Mouse (Mus musculus) hindbrain, embryonic 13.5 days (tissue): Measurements from ENCODE around the gene Rgl3. TPM values are rescaled to one million over a fixed set of nuclear protein-coding genes. Genes with fewer than 3 reads are reported as not detected.
A peak's percentile ranks its signal among the peaks of the same experiment; 100 is the strongest.

ENCODE experiments used
- ATAC-seq: fragments of 200-750 bp; cut with Nextera tagmentation; 2 replicates; pipeline ENCODE4 v1.8.0; 2017; ENCODE audit warnings: moderate TSS enrichment; ENCODE audit not compliant: low FRiP score
- H3K27ac ChIP-seq: fragments of 300-500 bp; sonication (generic); 2 replicates; pipeline ENCODE4 v1.5.1; 2015; ENCODE audit warnings: inconsistent platforms, mild to moderate bottlenecking, moderate library complexity
- H3K27me3 ChIP-seq: fragments of 300-500 bp; sonication (generic); 2 replicates; pipeline ENCODE4 v1.6.1; 2015; ENCODE audit warnings: mild to moderate bottlenecking, inconsistent platforms
- H3K36me3 ChIP-seq: fragments of 300-500 bp; sonication (generic); 2 replicates; pipeline ENCODE4 v1.6.1; 2015; ENCODE audit warnings: mild to moderate bottlenecking, inconsistent platforms
- H3K4me1 ChIP-seq: fragments of 300-500 bp; sonication (generic); replicated peaks from 2 replicates; pipeline ENCODE4 v1.6.1; 2015; ENCODE audit warnings: inconsistent platforms
- H3K4me2 ChIP-seq: fragments of 300-500 bp; sonication (generic); 2 replicates; pipeline ENCODE4 v1.6.1; 2015; ENCODE audit warnings: inconsistent platforms, mild to moderate bottlenecking, moderate library complexity
- H3K4me3 ChIP-seq: fragments of 300-500 bp; sonication (generic); 2 replicates; pipeline ENCODE4 v1.5.1; 2015; ENCODE audit warnings: mild to moderate bottlenecking, inconsistent platforms
- H3K9ac ChIP-seq: fragments of 300-500 bp; sonication (generic); 2 replicates; pipeline ENCODE4 v1.6.1; 2015; ENCODE audit warnings: mild to moderate bottlenecking, inconsistent platforms
- H3K9me3 ChIP-seq: fragments of 300-500 bp; sonication (generic); 2 replicates; pipeline ENCODE4 v1.6.1; 2016; ENCODE audit warnings: inconsistent platforms
- WGBS: fragments of 180-500 bp; shearing (Covaris S2); methylation state at CpG from one replicate; pipeline ENCODE4 v1.1.7; 2015; 5-methylcytosine and 5-hydroxymethylcytosine counted together
- polyA plus RNA-seq: library from polyadenylated mRNA; unstranded; fragments of >200 nt; fragmentation: Nextera tagmentation; extraction: Ambion mirVana; gene quantifications from 2 replicates; pipeline ENCODE4 v1.2.1, GENCODE M21; 2015

Gene Rgl3
- polyA plus RNA-seq, 1 experiment from 2014 or later = 1.1 TPM

DNA sequence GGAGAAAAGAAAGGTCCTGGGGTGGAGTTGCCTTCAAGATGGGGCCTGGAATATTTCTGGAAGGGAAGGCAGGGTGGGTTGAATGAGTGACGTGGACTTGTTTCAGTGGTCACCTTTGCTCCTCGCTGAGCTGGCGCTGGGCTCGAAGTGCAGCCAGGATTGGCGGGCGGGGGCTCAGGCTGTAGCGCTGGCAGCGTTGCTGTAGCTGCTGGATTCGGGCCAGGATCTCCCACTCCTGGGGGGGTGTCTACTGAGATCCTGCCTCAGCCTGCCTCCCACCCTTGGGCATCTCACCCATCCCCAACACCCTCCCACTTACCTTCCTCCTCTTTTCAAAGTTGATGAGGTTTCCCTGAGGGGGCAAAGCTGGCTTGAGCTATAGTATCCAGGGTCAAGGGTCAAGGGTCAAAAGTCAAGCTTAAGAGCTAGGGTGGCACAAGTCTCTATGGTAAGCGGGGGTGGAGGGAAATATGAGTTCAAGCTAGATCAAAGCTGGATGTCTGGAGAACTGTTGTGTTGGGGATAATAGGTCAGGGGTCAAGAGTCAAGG is 12.5 kb downstream of the Rgl3 start:
- no peak for ATAC-seq
- no peaks in the 10 kb centered on the region for H3K4me1 ChIP-seq
- H3K27me3 ChIP-seq = no peaks in the 10 kb centered on the region
- WGBS = 91% methylated on average over 10 of the region's 10 CpGs
- no peak overlapping the region for H3K4me3 ChIP-seq
- H3K27ac ChIP-seq = no peak overlapping the region
- no peaks in the 10 kb centered on the region for H3K36me3 ChIP-seq
- no peak overlapping the region for H3K9ac ChIP-seq
- no peak overlapping the region for H3K4me2 ChIP-seq
- H3K9me3 ChIP-seq = no peaks in the 10 kb centered on the region

DNA sequence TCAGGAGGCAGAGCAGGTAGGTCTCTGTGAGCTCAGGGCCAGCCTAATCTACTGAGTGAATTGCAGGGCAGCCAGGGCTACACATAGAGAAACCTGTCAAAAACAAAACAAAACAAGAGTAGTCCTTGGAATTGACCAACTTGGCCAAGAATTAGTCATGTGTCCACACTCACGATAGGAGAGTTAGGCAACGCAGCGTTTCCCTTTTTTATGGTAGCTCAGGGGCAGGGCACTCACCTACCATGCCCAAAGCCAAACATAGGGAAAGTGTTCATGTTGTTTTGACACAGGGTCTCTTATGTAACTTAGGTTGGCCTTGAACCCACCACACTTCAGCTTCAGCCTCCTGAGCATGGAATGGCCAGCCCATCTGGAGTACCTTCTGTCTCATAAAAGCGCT is 19.9 kb downstream of the Rgl3 start:
- Histone ChIP-seq H3K4me2 (no peak overlapping the region), H3K9ac (no peak overlapping the region), H3K27me3 (peaks cover 5% of the 10 kb centered on the region), H3K27ac (no peak overlapping the region), H3K9me3 (no peaks in the 10 kb centered on the region), H3K36me3 (no peaks in the 10 kb centered on the region), H3K4me3 (no peak overlapping the region), H3K4me1 (no peaks in the 10 kb centered on the region)
- ATAC-seq = no peak
- WGBS = 96% methylated on average over 4 of the region's 4 CpGs

DNA sequence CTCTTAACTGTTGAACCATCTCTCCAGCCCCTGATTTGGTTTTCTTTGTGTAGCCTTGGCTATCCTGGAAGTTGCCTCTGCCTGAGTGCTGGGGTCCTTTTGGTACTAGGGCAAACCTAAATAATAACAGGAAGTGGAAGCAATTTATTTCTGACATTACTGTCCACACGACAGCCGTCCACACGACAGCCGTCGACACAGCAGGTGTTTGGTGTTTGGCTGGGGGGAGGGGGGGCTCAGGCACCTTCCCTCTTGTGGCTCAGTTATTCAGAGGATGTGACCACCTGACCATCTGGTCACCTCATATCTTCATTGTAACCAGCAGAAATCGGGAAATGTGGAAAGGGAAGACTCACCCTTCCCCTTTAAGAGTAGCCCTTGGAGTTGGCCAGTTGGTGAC is 20.4 kb downstream of the Rgl3 start:
- H3K4me1 ChIP-seq = no peaks in the 10 kb centered on the region
- no peak overlapping the region for H3K9ac ChIP-seq
- no peaks in the 10 kb centered on the region for H3K9me3 ChIP-seq
- WGBS = 75% methylated on average over 6 of the region's 6 CpGs
- ATAC-seq = no peak
- no peak overlapping the region for H3K27ac ChIP-seq
- no peak overlapping the region for H3K4me2 ChIP-seq
- H3K27me3 ChIP-seq = peaks cover 10% of the 10 kb centered on the region
- H3K36me3 ChIP-seq = no peaks in the 10 kb centered on the region
- no peak overlapping the region for H3K4me3 ChIP-seq

DNA sequence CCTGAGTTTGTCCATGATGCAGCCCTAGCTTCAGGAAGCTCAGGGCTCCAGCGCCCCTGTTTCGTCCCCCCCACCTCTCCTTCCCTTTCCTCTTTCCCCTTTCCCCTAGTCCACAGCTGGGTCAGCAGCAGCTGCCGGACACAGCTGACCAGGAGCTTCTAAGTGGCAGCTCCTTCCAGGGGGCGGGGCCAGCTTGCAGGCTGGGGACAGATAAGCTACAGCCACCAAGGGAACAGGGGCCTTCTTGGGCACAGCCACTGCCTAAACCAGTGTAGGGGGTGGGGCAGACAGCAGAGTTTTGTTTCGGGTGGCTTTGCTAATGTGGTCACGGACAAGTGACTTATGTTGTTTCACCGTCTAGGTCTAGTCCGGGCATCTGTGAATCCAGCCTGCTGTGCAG is 25.8 kb downstream of the Rgl3 start, which contains the start of gene Epor:
Gene Epor (minus strand): TSS at position 90 of the 400 bp plus-strand sequence.
- peaks cover 30% of the 10 kb centered on the region for H3K4me1 ChIP-seq
- 19% methylated on average over 8 of the region's 8 CpGs for WGBS
- ATAC-seq = no peak
- H3K9ac ChIP-seq = peak within 1 kb of the TSS; percentile 65
- H3K4me3 ChIP-seq = peak within 1 kb of the TSS; percentile 38
- peak within 1 kb of the TSS; percentile 66 for H3K4me2 ChIP-seq
- peaks cover 5% of the 10 kb centered on the region; the same call in 1 of the 2 replicates for H3K36me3 ChIP-seq
- peaks cover 64% of the 10 kb centered on the region for H3K27me3 ChIP-seq
- no peak within 1 kb of the TSS for H3K27ac ChIP-seq
- no peaks in the 10 kb centered on the region for H3K9me3 ChIP-seq

DNA sequence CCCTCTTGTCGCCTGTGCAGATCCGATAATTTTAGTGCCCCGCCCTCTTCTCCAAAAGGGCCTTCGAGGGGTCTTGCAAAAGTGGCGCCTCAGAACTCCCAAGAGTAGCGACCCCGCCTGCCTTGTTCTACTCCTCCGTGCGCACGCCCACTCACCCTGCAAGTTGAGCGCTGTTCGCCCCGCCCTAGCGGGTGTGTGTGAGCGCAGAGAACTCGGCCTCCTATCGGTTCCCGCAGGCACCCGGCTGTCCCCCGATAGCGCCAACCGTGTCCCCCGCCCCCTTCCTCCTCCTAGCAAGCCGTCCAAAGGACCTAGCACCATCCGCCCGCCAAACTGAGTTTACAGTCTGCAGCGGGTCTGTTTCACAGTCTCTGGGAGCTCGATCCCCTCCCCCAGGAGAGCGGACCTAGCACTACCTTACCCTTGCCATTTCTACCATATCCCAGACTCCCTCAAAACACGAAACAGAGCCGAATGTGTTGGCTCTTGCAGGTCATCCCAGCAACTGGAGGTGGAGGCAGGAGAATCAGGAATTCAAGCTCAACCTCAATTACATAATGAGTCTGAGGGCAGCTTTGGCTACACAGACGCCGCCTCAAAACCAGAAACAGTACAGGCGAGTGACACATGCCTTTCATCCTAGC is 26.7 kb downstream of the Rgl3 start:
- Histone ChIP-seq H3K27me3 (peaks cover 62% of the 10 kb centered on the region), H3K4me2 (peak overlapping the region; percentile 66), H3K9me3 (no peaks in the 10 kb centered on the region), H3K9ac (peak overlapping the region; percentile 65), H3K27ac (no peak overlapping the region), H3K4me1 (peaks cover 30% of the 10 kb centered on the region), H3K36me3 (peaks cover 7% of the 10 kb centered on the region; the same call in 1 of the 2 replicates), H3K4me3 (peak overlapping the region; percentile 38)
- WGBS = 3% methylated on average over 34 of the region's 34 CpGs
- ATAC-seq = peak; percentile 63

DNA sequence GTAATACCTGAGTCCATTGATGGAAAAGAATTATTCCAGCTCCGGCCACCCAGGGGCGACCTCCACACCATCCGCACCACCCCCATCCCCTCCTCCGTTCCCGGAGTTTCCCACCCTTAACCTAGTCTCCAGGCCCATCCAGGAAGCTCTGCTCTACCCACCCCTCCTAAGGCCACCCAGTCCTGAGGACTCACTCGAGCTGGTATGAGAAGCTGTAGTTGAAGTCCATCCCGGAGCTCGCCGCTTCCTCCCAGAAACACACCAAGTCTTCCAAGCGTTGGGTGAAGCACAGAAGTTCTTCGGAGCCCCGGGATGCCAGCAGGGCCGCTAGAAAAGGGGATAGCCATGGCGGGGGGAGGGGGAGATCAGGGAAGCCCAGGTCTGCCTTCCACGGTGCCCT is 27.2 kb downstream of the Rgl3 start:
- Histone ChIP-seq H3K4me1 (peaks cover 30% of the 10 kb centered on the region), H3K9me3 (no peaks in the 10 kb centered on the region), H3K27me3 (peaks cover 62% of the 10 kb centered on the region), H3K9ac (peak overlapping the region; percentile 65; the same call in 1 of the 2 replicates), H3K27ac (no peak overlapping the region), H3K36me3 (peaks cover 7% of the 10 kb centered on the region; the same call in 1 of the 2 replicates), H3K4me2 (peak overlapping the region; percentile 66), H3K4me3 (peak overlapping the region; percentile 38)
- WGBS = under 1% methylated on average over 15 of the region's 15 CpGs
- ATAC-seq = peak; percentile 15; the same call in 1 of the 2 replicates

DNA sequence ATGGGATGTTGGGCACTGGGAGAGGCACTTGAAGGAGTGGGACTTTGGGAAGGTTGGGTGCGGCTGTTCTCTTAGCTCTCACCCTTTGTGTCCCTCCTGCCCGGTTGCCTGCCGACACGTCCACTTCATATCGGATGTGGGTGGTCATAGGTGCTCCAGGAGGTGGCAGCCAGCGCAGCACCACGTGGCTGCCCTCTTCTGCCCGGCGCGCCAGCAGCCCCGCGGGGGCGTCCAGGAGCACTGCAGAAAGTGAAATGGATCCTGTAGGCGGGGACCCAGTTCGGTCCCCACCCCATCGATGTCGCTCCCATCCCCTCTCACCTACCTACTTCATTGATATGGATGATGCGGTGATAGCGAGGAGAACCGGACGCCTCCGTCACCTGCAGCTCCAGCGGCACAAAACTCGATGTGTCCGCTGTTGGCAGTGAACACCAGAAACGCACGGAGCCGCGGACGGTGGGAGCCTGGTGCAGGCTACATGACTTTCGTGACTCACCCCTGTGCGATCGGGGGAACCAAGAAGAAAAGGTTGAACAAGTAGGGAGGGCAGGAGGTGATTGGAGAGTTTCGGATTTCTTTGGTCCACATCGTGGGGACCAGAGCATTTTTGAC is 27.8 kb downstream of the Rgl3 start:
- WGBS = 1% methylated on average over 35 of the region's 35 CpGs
- ATAC-seq = no peak
- Histone ChIP-seq H3K27me3 (peaks cover 62% of the 10 kb centered on the region), H3K9me3 (no peaks in the 10 kb centered on the region), H3K9ac (peak overlapping the region; percentile 65; the same call in 1 of the 2 replicates), H3K4me1 (peaks cover 33% of the 10 kb centered on the region), H3K4me2 (peak overlapping the region; percentile 66), H3K27ac (no peak overlapping the region), H3K4me3 (peak overlapping the region; percentile 38), H3K36me3 (peaks cover 7% of the 10 kb centered on the region; the same call in 1 of the 2 replicates)

DNA sequence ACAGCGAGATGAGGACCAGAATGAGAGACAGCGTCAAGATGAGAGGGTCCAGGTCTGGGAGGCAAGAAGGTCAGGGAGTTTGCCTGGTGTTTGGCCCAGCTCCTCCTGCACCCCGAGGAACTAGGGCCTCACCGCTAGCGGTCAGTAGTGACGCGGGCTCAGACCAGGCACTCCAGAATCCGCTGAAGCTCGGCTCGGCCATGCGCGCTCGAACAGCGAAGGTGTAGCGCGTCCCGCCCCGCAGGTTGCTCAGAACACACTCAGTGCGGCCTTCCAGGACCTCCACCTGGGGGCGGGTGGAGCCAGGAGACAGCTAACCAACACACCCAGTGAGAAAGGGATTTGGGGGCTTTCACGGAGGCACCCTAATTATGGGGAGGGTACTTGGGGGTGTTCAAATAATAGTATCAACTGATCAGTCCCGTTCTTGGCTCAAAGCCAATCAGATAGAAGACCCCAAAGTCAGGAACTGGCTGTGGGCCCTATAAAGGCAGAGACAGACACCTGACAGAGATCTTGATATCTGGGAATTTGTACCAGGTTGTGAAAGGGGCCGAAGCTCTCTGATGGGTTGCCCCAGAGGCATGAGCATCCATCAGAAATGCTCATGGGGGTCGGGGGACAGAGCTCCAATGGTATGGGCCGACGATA is 28.6 kb downstream of the Rgl3 start:
- WGBS = 13% methylated on average over 26 of the region's 26 CpGs
- Histone ChIP-seq H3K36me3 (peaks cover 7% of the 10 kb centered on the region; the same call in 1 of the 2 replicates), H3K27ac (no peak overlapping the region), H3K9ac (peak overlapping the region; percentile 29), H3K27me3 (peaks cover 62% of the 10 kb centered on the region), H3K4me3 (0 out of 2 replicates have a peak overlapping the region, but pooled peaks have one; percentile 3), H3K4me2 (0 out of 2 replicates have a peak overlapping the region, but pooled peaks have one; percentile 17), H3K4me1 (peaks cover 36% of the 10 kb centered on the region), H3K9me3 (no peaks in the 10 kb centered on the region)
- ATAC-seq = no peak

DNA sequence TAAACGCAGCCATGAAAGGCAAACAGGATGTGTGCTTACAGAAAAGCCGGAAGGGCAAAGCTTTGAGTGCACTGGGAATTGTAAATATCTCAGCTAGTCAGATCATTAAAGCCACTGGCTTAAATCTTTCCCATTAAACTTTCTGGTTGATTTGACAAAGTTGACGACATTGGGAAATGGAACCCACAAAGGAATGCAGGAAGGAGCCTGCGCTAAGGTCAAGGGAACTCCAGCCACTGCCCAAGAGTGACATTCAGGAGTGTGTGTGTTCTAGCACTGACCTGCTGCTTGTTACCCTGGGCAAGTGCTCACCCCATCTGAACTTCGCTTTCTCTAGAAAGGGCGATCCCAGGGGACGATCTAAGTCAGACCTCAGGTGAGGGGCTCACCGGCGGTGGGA is 29.1 kb downstream of the Rgl3 start:
- Histone ChIP-seq H3K9ac (peak overlapping the region; percentile 29), H3K27ac (no peak overlapping the region), H3K27me3 (peaks cover 62% of the 10 kb centered on the region), H3K36me3 (peaks cover 7% of the 10 kb centered on the region; the same call in 1 of the 2 replicates), H3K4me3 (no peak overlapping the region), H3K9me3 (no peaks in the 10 kb centered on the region), H3K4me1 (peaks cover 36% of the 10 kb centered on the region), H3K4me2 (no peak overlapping the region)
- no peak for ATAC-seq
- 54% methylated on average over 9 of the region's 9 CpGs for WGBS

DNA sequence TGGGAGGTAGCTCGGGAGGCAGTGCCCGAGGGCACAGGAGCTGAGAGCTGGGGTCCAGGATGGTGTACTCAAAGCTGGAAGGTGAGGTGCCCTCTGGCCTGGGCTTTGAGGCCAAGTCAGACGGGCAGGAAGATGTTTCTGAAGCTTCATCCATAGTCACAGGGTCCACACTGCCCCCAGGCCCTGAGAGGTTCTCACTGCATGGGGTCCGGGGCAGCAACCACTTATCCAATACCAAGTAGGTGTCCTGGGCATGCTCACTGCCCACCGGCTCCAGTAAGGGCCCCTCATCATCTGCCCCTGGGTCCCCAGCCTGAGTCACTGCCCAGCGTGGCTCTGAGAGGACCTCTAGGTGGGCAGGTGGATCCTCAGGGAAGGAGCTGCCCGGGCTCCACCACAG is 30.0 kb downstream of the Rgl3 start:
- ATAC-seq = no peak
- peaks cover 40% of the 10 kb centered on the region for H3K4me1 ChIP-seq

DNA sequence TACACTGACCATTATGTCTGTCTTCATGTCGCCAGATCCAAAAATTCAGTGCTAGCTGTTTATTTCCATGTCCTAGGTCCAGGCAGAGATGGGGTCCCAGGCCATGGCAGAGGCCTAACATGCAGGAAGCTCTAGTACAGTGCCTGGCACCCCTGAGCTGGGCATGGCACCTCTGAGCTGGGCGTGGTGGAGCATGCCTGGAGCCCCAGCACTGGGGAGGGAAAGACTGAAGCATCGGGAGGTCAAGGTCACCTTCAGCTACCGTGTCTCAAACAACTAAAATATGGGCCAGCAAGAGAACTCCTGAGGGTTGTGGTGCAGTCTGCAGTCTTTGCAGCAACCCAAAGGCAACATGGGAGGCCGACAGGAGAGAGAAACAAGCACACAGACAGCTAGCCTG is 30.9 kb downstream of the Rgl3 start:
- Histone ChIP-seq H3K9me3 (no peaks in the 10 kb centered on the region), H3K27ac (no peak overlapping the region), H3K4me2 (no peak overlapping the region), H3K4me3 (no peak overlapping the region), H3K4me1 (peaks cover 47% of the 10 kb centered on the region), H3K27me3 (peaks cover 53% of the 10 kb centered on the region), H3K9ac (no peak overlapping the region), H3K36me3 (peaks cover 7% of the 10 kb centered on the region; the same call in 1 of the 2 replicates)
- 91% methylated on average over 5 of the region's 5 CpGs for WGBS
- ATAC-seq = no peak

More for the DNA sequence above, 30.0 kb downstream of the Rgl3 start:
- Histone ChIP-seq H3K36me3 (peaks cover 7% of the 10 kb centered on the region; the same call in 1 of the 2 replicates), H3K27ac (no peak overlapping the region), H3K9ac (no peak overlapping the region), H3K27me3 (peaks cover 61% of the 10 kb centered on the region), H3K4me3 (no peak overlapping the region), H3K4me2 (no peak overlapping the region), H3K9me3 (no peaks in the 10 kb centered on the region)
- WGBS = 88% methylated on average over 7 of the region's 7 CpGs
